Mouse (Mus musculus): Measurements from ENCODE around the gene Dennd5b. TPM values are rescaled to one million over a fixed set of nuclear protein-coding genes. Genes with fewer than 3 reads are reported as not detected.
"Not testable (repeated sequence)": the region's sequence is repeated elsewhere in the genome, so short reads cannot be mapped to it uniquely, and the experiment has no call there.

Dennd5b gene
- total RNA-seq, 2 experiments from 2014 or later: 43.8 to 46.8 TPM

DNA sequence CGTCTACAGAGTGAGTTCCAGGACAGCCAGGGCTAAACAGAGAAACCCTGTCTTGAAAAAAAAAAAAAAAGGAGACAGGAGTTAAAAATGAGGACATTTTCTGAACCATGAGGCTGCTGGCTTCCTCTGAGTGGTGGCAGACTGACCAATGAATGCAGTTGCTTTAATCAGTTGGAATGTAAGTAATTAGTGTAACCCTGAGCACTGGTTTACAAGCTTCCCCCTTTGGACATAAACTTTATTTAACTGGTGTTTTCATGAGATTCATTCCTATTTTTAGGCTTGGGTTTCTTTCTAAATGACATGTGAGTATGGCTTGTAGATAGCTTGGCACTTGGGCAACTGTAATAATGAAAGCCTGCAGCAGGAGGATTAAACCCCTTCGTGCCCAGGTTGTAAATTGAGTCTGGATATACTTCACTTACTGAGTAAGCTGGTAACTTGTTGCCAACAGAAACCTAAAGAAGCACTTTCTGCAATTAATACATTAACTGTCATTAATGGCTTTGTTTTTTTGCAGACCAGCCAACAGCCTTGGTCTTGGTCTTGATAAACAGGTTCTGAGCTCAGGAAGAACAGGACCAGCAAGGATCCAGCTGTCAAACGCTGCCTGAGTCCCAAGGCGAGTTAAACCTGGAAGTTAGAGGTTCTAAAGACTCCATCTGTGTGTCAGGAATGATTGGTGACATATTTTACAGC lies 141.8 kb downstream of the Dennd5b start:
- intact Hi-C loops (cut with DNase I): no loop called here
- no peak for DNase-seq

GRCm38 (mm10) chr6:148958712-148959111 lies 142.8 kb downstream of the Dennd5b start:
- intact Hi-C loops (cut with DNase I): no loop called here
- DNase-seq: no peak

DNA sequence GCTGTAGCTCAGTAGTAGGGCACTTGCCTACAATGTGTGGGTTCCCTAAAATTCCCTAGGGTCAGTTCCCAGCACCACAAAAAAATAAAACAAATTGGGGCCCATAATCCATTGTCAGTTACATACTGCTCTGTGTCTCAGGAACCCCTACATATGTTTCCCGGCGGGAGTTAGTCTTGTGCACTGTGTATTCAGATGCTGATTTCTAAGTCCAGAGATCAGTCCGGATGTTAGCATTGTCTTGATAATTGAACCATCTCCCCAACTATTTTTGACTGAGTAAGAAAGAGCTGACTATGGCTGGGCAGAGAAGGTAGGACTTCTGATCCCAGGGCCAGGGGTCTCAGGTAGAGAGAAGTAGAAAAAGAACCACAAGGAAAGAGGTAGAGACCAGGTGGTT lies 144.4 kb downstream of the Dennd5b start:
- DNase-seq: no peak

DNA sequence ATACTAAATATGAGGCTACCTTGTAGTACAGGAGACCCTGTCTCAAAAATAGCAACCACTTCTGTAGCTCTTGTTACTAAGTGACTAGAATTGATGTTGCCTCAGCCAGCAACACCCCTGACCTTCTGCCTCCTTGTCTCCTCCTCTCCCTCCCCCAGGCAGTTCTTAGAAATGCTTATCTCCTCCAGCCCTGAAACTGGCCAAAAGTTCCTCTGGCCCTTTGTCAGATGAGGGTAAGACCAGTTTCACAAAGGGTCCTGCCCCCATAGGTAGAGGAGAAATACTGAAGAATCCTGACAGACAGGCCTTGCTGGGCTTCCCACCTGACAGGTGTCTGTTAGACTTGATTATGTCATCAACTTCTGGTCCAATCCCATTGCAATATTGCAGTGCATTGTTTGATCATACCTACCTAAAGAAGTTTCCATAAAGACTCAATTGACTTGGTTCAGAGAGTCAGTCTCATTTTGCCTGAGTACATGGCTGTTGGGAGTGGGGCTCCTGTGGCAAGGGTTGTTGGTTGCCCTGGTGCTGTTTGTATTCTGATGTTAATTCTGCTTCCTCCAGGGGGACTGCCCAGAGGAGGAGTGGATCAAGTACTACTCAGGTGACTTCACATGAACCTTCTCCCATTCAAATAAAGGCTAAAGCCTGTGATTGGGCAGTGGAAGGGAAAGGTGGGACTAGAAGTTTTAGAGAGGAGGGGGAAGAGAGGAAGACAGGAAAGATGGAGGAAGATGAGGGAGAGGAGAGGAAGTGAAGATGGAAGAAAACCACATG lies 145.6 kb downstream of the Dennd5b start:
- intact Hi-C loops (cut with DNase I): no loop called here
- no peak for DNase-seq

More for the DNA sequence above, 144.4 kb downstream of the Dennd5b start:
- intact Hi-C loops (cut with DNase I): no loop called here

DNA sequence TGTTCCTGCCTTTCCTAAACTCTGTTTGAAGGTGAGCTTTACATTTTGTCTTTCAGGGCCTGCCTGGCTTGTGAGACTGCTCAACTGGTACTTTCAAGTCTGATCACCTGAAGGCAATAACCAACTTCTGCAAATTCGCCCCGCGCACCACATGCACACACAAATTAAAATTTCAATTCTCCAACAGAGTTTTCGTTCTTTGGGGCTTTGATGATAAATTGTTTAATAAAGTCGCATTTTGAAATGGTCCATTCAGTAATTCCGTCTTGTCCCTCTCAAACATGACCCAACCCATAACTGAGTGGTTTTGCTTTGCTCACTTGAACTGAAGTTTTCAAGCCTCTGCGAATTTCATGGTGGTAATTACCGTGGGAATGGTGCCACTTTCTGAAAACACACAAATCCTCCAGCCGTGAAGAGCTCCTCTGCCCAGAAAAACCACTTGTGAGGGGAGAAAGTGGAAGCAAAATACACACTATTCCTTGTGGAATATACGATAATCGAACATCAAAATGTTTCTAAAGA lies 154.5 kb downstream of the Dennd5b start:
- intact Hi-C loops (cut with DNase I): no loop called here
- peak; percentile 7 for DNase-seq

DNA sequence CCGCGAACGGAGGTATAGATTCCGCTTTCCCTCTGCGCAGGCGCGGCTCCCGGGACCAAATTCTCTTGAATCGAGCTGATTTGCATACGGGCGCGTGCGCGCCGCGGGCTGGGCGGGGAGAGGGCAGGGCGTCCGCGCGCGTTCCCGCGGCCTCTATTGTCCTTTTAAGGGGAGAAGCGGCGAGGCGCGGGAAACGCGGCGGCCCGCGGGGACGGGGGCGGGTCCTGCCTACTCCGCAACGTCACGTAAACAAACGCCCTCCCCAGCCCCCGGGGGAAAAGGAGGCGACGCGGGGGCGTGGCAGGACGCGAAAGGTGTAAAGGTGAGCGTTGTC lies 155.1 kb downstream of the Dennd5b start, which contains the start of gene Sinhcaf:
Sinhcaf (minus strand) TSS at position 59 of the 334 bp plus-strand sequence.
- intact Hi-C loops (cut with DNase I): no loop called here
- peak; percentile 99 for DNase-seq

DNA sequence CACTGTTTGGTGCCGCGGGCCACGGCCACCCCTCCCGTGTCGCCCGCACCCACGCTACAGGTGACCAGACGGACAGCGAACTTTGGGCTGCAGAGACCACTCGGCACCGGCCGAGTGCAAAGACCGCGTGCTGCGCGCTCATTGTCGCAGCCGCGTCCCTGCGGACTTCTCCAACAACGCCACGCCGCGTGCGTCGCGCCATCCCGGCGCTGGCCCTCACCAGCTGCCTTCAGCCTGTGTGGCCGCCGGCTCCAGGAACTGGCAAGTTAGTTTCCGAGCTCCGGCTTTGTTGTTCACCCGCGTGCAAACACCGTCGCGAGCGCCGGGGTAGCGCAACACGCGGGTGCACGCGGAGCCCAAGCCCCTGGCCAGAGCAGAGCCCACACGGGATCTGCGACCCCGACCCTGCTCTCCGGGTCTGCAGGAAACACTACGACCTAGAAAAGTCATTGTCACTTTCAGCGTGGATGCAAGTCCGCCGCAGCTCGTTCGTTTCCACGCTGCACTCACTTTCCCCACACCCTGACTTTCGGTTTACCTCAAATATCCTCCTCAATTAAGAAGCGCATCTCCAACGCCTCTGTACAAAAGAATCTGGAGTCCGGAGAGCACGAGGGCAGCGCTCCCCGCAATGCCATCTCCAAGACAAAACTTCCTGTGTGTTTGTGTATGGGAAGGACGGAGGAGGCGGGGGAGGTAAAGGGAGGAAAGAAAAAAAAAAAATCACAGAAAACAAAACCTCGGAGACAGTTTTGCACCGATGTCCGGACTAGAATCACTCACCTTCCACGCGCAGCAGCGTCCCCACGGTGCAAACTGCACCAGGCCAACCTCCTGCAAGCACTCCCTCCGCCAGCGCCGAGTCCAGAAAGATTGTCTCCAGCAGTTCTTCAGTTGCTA lies 155.7 kb downstream of the Dennd5b start:
- DNase-seq: peak; percentile 39
- intact Hi-C loops (cut with DNase I): no loop called here

GRCm38 (mm10) chr6:148944767-148945508 lies 156.5 kb downstream of the Dennd5b start:
- peak; percentile 72 for DNase-seq
- intact Hi-C loops (cut with DNase I): no loop called here

- intact Hi-C loops (cut with DNase I): no loop called here
Observed at GRCm38 (mm10) chr6:148944344-148944766, 157.1 kb downstream of the Dennd5b start.

GRCm38 (mm10) chr6:148943695-148944094 lies 157.8 kb downstream of the Dennd5b start:
- DNase-seq: no peak
- intact Hi-C loops (cut with DNase I): no loop called here

More at GRCm38 (mm10) chr6:148944344-148944766, 157.1 kb downstream of the Dennd5b start:
- DNase-seq: no peak

- intact Hi-C loops (cut with DNase I): no loop called here
- no peak for DNase-seq
Observed at GRCm38 (mm10) chr6:148942406-148942805, 159.1 kb downstream of the Dennd5b start.

DNA sequence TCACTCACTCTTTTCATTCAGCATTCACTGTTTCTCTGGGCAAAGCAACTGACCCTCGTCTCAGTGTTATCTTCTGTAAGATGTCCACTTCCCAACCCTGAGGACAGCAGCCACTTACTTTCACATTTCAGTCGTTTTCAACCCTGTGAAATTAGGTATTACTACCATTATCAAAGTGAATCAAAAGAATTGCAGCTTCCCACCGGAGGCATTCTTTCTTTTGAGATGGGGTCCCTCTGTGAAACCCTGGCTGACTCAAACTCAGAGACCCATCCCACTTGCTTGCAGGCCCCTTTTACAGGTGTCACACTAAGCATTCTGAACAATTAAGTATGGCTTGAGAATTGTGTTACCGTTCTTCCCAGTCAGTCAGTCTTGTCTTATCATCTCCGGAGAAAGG lies 159.6 kb downstream of the Dennd5b start:
- no peak for DNase-seq
- intact Hi-C loops (cut with DNase I): no loop called here

DNA sequence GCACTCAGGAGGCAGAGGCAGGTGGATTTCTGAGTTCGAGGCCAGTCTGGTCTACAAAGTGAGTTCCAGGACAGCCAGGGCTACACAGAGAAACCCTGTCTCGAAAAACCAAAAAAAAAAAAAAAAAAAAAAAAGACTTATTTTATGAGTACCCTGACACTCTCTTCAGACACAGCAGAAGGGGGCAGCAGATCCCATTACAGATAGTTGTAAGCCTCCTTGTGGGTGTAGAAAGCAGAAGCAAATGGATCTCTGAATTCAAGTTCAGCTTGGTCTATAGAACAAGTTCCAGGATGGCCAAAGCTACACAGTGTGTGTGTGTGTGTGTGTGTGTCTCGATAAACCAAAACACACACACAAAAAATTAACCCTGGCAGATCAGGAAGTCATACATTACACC lies 161.1 kb downstream of the Dennd5b start:
- intact Hi-C loops (cut with DNase I): not testable (repeated sequence)
- DNase-seq: peak; percentile 7

Other genes starting within 250 kb of the Dennd5b start
- 10 to 100 TPM in 1 of 2 experiments, 1 to 10 TPM in 1; 9.5 to 11.5 TPM for gene Caprin2, start 205.4 kb downstream of the Dennd5b start, total RNA-seq (2021)
- gene Sinhcaf, start 155.2 kb downstream of the Dennd5b start, total RNA-seq (2021): 1 to 10 TPM; 8.2 to 9.6 TPM
- gene Gm10203, start 28.5 kb upstream of the Dennd5b start, total RNA-seq (2021): not detected
- 1 to 10 TPM; 3.7 to 4.3 TPM for gene Etfbkmt, start 38.2 kb upstream of the Dennd5b start, total RNA-seq (2021)
- gene Amn1, start 87.0 kb upstream of the Dennd5b start, total RNA-seq (2021): 10 to 100 TPM; 49.2 to 51.6 TPM
- gene Resf1, start 207.7 kb upstream of the Dennd5b start, total RNA-seq (2021): 10 to 100 TPM; 21.8 to 23.1 TPM

Measured in left cerebral cortex, postnatal 4 days (tissue).